9 mouse cellular contexts compared by ENCODE assay signal in genomic region chr5:76779094-76779615, GRCm38 (mm10).
DNase-seq lines count a peak whose midpoint lies in the region; ATAC-seq and TF ChIP-seq lines count a peak whose summit lies in the region.
"Had no signal": no experiment of that assay in that cellular context is flagged by ENCODE, and none has a peak within 500 bp of the region (broad histone marks: within the 10 kb centered on the region; RNA-seq: fewer than 3 reads in every experiment).

No protein-coding gene starts in this region.

- peak; percentile 68; the same call in 1 of the 2 replicates for ATAC-seq in embryonic facial prominence, embryonic 11.5 days (replicated peaks; ENCODE audit: insufficient number of reproducible peaks, low FRiP score, low TSS enrichment, low read depth)
- peak; percentile 65; the same call in 1 of the 2 replicates for ATAC-seq in liver, embryonic 14.5 days (ENCODE audit: insufficient read depth)

- TF ChIP-seq POLR2A in cerebellum, adult 2 months (IDR thresholded peaks at IDR 0.05; ENCODE audit: borderline replicate concordance, insufficient read depth, low read length), result no peak

- DNase-seq in heart, adult 11 months, result peak; percentile 88
- no peak for DNase-seq in heart, postnatal 25 days (ENCODE audit: low spot score)
- no peak for DNase-seq in embryonic facial prominence, embryonic 11.5 days (ENCODE audit: low spot score)
- peak in 2 of 3 experiments; percentile 7 to 30 for DNase-seq in liver, embryonic 14.5 days (ENCODE audit: low read depth in 3 of 3, low spot score in 3 of 3)
- peak; percentile 11 to 12 for DNase-seq in spleen, postnatal 36 days (ENCODE audit: low spot score in 2 of 2)
- DNase-seq in cerebellum, adult 2 months, result no peak
- no peak for DNase-seq in gastrocnemius, postnatal 14 days
- DNase-seq in left cerebral cortex, postnatal 14 days (ENCODE audit: low spot score in 2 of 2), result no peak

- TF ChIP-seq CTCF in liver, embryonic 14.5 days (IDR thresholded peaks at IDR 0.05; ENCODE audit: low read depth), result no peak
- TF ChIP-seq CTCF in cerebellum, adult 2 months (IDR thresholded peaks at IDR 0.05; ENCODE audit: borderline replicate concordance, insufficient read depth, low read depth, low read length), result no peak

- H3K9ac ChIP-seq in embryonic facial prominence, embryonic 11.5 days (replicated peaks; ENCODE audit: low read length), result no peak overlapping the region
- peak overlapping the region; percentile 29; the same call in 1 of the 2 replicates for H3K9ac ChIP-seq in liver, embryonic 14.5 days (replicated peaks)
- H3K9ac ChIP-seq: neural tube, embryonic 13.5 days had no signal

- no peak overlapping the region for H3K4me2 ChIP-seq in embryonic facial prominence, embryonic 11.5 days (ENCODE audit: low read depth, low read length)
- peak overlapping the region; percentile 44 for H3K4me2 ChIP-seq in liver, embryonic 14.5 days (ENCODE audit: low read depth)
- H3K4me2 ChIP-seq: neural tube, embryonic 13.5 days had no signal

- intact Hi-C loops in heart, postnatal 25 days (cut with DNase I), result no loop called here
- intact Hi-C loops in gastrocnemius, postnatal 14 days (cut with DNase I; ENCODE audit: low total_unique reads), result no loop called here
- intact Hi-C loops in left cerebral cortex, postnatal 14 days (cut with DNase I), result no loop called here

- H3K4me3 ChIP-seq in embryonic facial prominence, embryonic 11.5 days (ENCODE audit: low read depth, low read length), result no peak overlapping the region
- peak overlapping the region; percentile 5 to 44 for H3K4me3 ChIP-seq in liver, embryonic 14.5 days (ENCODE audit: insufficient read depth in 1 of 2, low read depth in 2 of 2, low read length in 2 of 2)
- no peak overlapping the region for H3K4me3 ChIP-seq in cerebellum, adult 2 months (replicated peaks; ENCODE audit: insufficient read depth, low read depth, low read length)
- H3K4me3 ChIP-seq: neural tube, embryonic 13.5 days had no signal

- H3K9me3 ChIP-seq in embryonic facial prominence, embryonic 11.5 days (replicated peaks; ENCODE audit: control insufficient read depth, low read length), result no peaks in the 10 kb centered on the region
- H3K9me3 ChIP-seq in liver, embryonic 14.5 days (ENCODE audit: control insufficient read depth, low read length), result no peaks in the 10 kb centered on the region
- H3K9me3 ChIP-seq: neural tube, embryonic 13.5 days had no signal

- 0 out of 2 replicates have a peak, but pooled peaks cover 3% of the 10 kb centered on the region for H3K4me1 ChIP-seq in embryonic facial prominence, embryonic 11.5 days (ENCODE audit: control insufficient read depth, insufficient read depth, low read length)
- peaks cover 0 to 6% of the 10 kb centered on the region in 2 experiments; a peak in 2 of 4 replicates for H3K4me1 ChIP-seq in liver, embryonic 14.5 days (replicated peaks; ENCODE audit: control insufficient read depth in 2 of 2, insufficient read depth in 2 of 2, low read length in 1 of 2)
- no peaks in the 10 kb centered on the region for H3K4me1 ChIP-seq in cerebellum, adult 2 months (ENCODE audit: control insufficient read depth, insufficient read depth, low read length)

- whole genome bisulfite sequencing in embryonic facial prominence, embryonic 11.5 days, result 48% methylated on average over 14 of the region's 14 CpGs
- 6% methylated on average over 14 of the region's 14 CpGs for WGBS in liver, embryonic 14.5 days (ENCODE audit: insufficient replicate concordance)
- WGBS in cerebellum, adult 2 months, result 62% methylated on average over 14 of the region's 14 CpGs

- TF ChIP-seq EP300 in liver, embryonic 14.5 days (IDR thresholded peaks at IDR 0.05; ENCODE audit: low read depth), result no peak

- no peak overlapping the region for H3K27ac ChIP-seq in embryonic facial prominence, embryonic 11.5 days (replicated peaks; ENCODE audit: low read depth, low read length)
- no peak overlapping the region for H3K27ac ChIP-seq in liver, embryonic 14.5 days
- no peak overlapping the region for H3K27ac ChIP-seq in cerebellum, adult 2 months (ENCODE audit: insufficient read depth, low read length)
- H3K27ac ChIP-seq: neural tube, embryonic 13.5 days had no signal

- H3K27me3 ChIP-seq in embryonic facial prominence, embryonic 11.5 days (ENCODE audit: control insufficient read depth, insufficient read depth, low read length), result no peaks in the 10 kb centered on the region
- no peaks in the 10 kb centered on the region for H3K27me3 ChIP-seq in liver, embryonic 14.5 days (ENCODE audit: control insufficient read depth, insufficient read depth, low read length)
- H3K27me3 ChIP-seq in cerebellum, adult 2 months (ENCODE audit: control insufficient read depth, insufficient read depth, low read length), result no peaks in the 10 kb centered on the region; the same call in 1 of the 2 replicates
- H3K27me3 ChIP-seq: neural tube, embryonic 13.5 days had no signal

- H3K36me3 ChIP-seq in embryonic facial prominence, embryonic 11.5 days (replicated peaks; ENCODE audit: control insufficient read depth, insufficient read depth, low read depth, low read length), result no peaks in the 10 kb centered on the region
- H3K36me3 ChIP-seq in liver, embryonic 14.5 days (replicated peaks; ENCODE audit: control insufficient read depth, insufficient read depth, low read depth), result no peaks in the 10 kb centered on the region

Comparison
In these comparisons a context has a peak if more than half of its experiments do, and no peak if none do; other contexts are left out.
1. DNase-seq: peak in heart, adult 11 months (single experiment), liver, embryonic 14.5 days (2 of 3) and spleen, postnatal 36 days (2 of 2); none in heart, postnatal 25 days (single experiment), embryonic facial prominence, embryonic 11.5 days (single experiment), cerebellum, adult 2 months (0 of 2), gastrocnemius, postnatal 14 days (single experiment) and left cerebral cortex, postnatal 14 days (0 of 2).
2. H3K4me3 ChIP-seq: peak in liver, embryonic 14.5 days (2 of 2); none in embryonic facial prominence, embryonic 11.5 days (single experiment) and cerebellum, adult 2 months (single experiment).